ENCODE assay signal across 8 mouse cellular contexts in genomic region chr6:124779984-124780416, GRCm38 (mm10). TPM values are rescaled to one million over a fixed set of nuclear protein-coding genes. Genes with fewer than 3 reads are reported as not detected.
DNase-seq lines count a peak whose midpoint lies in the region; ATAC-seq and TF ChIP-seq lines count a peak whose summit lies in the region.

No protein-coding gene starts in this region.

- WGBS in thymus, adult 2 months, result 30% methylated on average over 10 of the region's 10 CpGs
- WGBS in hindbrain, embryonic 10.5 days, result 3% methylated on average over 10 of the region's 10 CpGs
- WGBS in liver, embryonic 15.5 days (ENCODE audit: insufficient replicate concordance), result 13% methylated on average over 10 of the region's 10 CpGs
- 7% methylated on average over 10 of the region's 10 CpGs for WGBS in stomach, postnatal 0 days

- no peaks in the 10 kb centered on the region for H3K36me3 ChIP-seq in thymus, adult 2 months (ENCODE audit: control insufficient read depth, insufficient read depth, low read length)
- H3K36me3 ChIP-seq in hindbrain, embryonic 10.5 days, result no peaks in the 10 kb centered on the region
- no peaks in the 10 kb centered on the region for H3K36me3 ChIP-seq in liver, embryonic 15.5 days (replicated peaks)
- no peaks in the 10 kb centered on the region for H3K36me3 ChIP-seq in stomach, postnatal 0 days (ENCODE audit: control insufficient read depth, insufficient read depth, low read length)

- no peak for TF ChIP-seq CTCF in thymus, adult 2 months (IDR thresholded peaks at IDR 0.05; ENCODE audit: borderline replicate concordance, control insufficient read depth, extremely low read depth, insufficient read depth, low read length, poor library complexity)
- no peak for TF ChIP-seq CTCF in stomach, postnatal 0 days (IDR thresholded peaks at IDR 0.05; ENCODE audit: low read depth)

- H3K4me1 ChIP-seq in thymus, adult 2 months (replicated peaks; ENCODE audit: control insufficient read depth, insufficient read depth, low read length), result peaks cover 28% of the 10 kb centered on the region
- H3K4me1 ChIP-seq in hindbrain, embryonic 10.5 days (replicated peaks), result peaks cover 29% of the 10 kb centered on the region
- peaks cover 9% of the 10 kb centered on the region; the same call in 1 of the 2 replicates for H3K4me1 ChIP-seq in liver, embryonic 15.5 days (replicated peaks)
- H3K4me1 ChIP-seq in stomach, postnatal 0 days (replicated peaks; ENCODE audit: control insufficient read depth, insufficient read depth), result no peaks in the 10 kb centered on the region

- H3K4me3 ChIP-seq in thymus, adult 2 months (ENCODE audit: control insufficient read depth, insufficient read depth, low read length), result peak overlapping the region; percentile 49
- peak overlapping the region; percentile 53 for H3K4me3 ChIP-seq in hindbrain, embryonic 10.5 days
- H3K4me3 ChIP-seq in liver, embryonic 15.5 days (replicated peaks), result peak overlapping the region; percentile 24
- H3K4me3 ChIP-seq in stomach, postnatal 0 days (ENCODE audit: low read depth, low read length), result peak overlapping the region; percentile 33

- no peaks in the 10 kb centered on the region for H3K27me3 ChIP-seq in thymus, adult 2 months (ENCODE audit: control insufficient read depth, insufficient read depth, low read length)
- H3K27me3 ChIP-seq in hindbrain, embryonic 10.5 days (ENCODE audit: insufficient read depth, poor library complexity, severe bottlenecking), result peaks cover 34% of the 10 kb centered on the region
- H3K27me3 ChIP-seq in liver, embryonic 15.5 days, result peaks cover 52% of the 10 kb centered on the region
- H3K27me3 ChIP-seq in stomach, postnatal 0 days (ENCODE audit: control insufficient read depth, insufficient read depth, low read length), result no peaks in the 10 kb centered on the region; the same call in 1 of the 2 replicates

- no peak for DNase-seq in thymus, adult 2 months
- DNase-seq in thymus, postnatal 36 days, result no peak
- DNase-seq in hindbrain, embryonic 10.5 days (ENCODE audit: low spot score), result no peak
- DNase-seq in stomach, postnatal 0 days (ENCODE audit: low spot score), result no peak
- DNase-seq in right cerebral cortex, adult 18-20 months, result no peak
- no peak for DNase-seq in spleen, postnatal 36 days (ENCODE audit: low spot score in 2 of 2)
- no peak for DNase-seq in adrenal gland, postnatal 4 days (ENCODE audit: low spot score in 2 of 2)

- no peak overlapping the region for H3K9ac ChIP-seq in liver, embryonic 15.5 days
- H3K9ac ChIP-seq in stomach, postnatal 0 days (ENCODE audit: low read length), result peak overlapping the region; percentile 45; the same call in 1 of the 2 replicates

- ATAC-seq in liver, embryonic 15.5 days (ENCODE audit: insufficient read depth), result no peak
- ATAC-seq in stomach, postnatal 0 days (ENCODE audit: low FRiP score, low TSS enrichment), result no peak

- TF ChIP-seq EP300 in stomach, postnatal 0 days (optimal IDR thresholded peaks at IDR 0.05), result no peak

- TF ChIP-seq POLR2A in thymus, adult 2 months (IDR thresholded peaks at IDR 0.05; ENCODE audit: control insufficient read depth, extremely low read depth, insufficient read depth, low read length, poor library complexity), result no peak

- H3K27ac ChIP-seq in thymus, adult 2 months (ENCODE audit: control insufficient read depth, insufficient read depth, low read length), result peak overlapping the region; percentile 67
- H3K27ac ChIP-seq in hindbrain, embryonic 10.5 days, result peak overlapping the region; percentile 60
- H3K27ac ChIP-seq in liver, embryonic 15.5 days (replicated peaks), result no peak overlapping the region
- no peak overlapping the region for H3K27ac ChIP-seq in stomach, postnatal 0 days (replicated peaks)

- no peaks in the 10 kb centered on the region for H3K9me3 ChIP-seq in hindbrain, embryonic 10.5 days
- H3K9me3 ChIP-seq in liver, embryonic 15.5 days (replicated peaks), result no peaks in the 10 kb centered on the region
- no peaks in the 10 kb centered on the region for H3K9me3 ChIP-seq in stomach, postnatal 0 days (ENCODE audit: control insufficient read depth, low read length)

- peak overlapping the region; percentile 54 for H3K4me2 ChIP-seq in liver, embryonic 15.5 days
- H3K4me2 ChIP-seq in stomach, postnatal 0 days (replicated peaks; ENCODE audit: low read depth), result peak overlapping the region; percentile 58

RNA-seq across cellular contexts. Expression of gene Lrrc23, which starts 0.5 kb away (rescaled TPM):
- 4.0 and 5.5 TPM in 2 replicates for polyA plus RNA-seq in thymus, adult 2 months (2012; rRNA removed)
- polyA plus RNA-seq in hindbrain, embryonic 10.5 days (2016; fragmentation: Nextera tagmentation; extraction: Ambion mirVana), result 2.5 and 4.8 TPM in 2 replicates
- polyA plus RNA-seq in liver, embryonic 15.5 days (2015; fragmentation: Nextera tagmentation; extraction: Ambion mirVana), result not detected in 2 replicates
- 0.19 and 0.28 TPM in 2 replicates for polyA plus RNA-seq in stomach, postnatal 0 days (2015; fragmentation: Nextera tagmentation; extraction: Ambion mirVana)
- not detected for total RNA-seq in adrenal gland, postnatal 4 days (2021)

RNA-seq across cellular contexts. Expression of gene Eno2, which starts 10.5 kb away (rescaled TPM):
- 10.2 and 12.9 TPM in 2 replicates for polyA plus RNA-seq in thymus, adult 2 months (2012; rRNA removed)
- 3.4 and 5.4 TPM in 2 replicates for polyA plus RNA-seq in hindbrain, embryonic 10.5 days (2016; fragmentation: Nextera tagmentation; extraction: Ambion mirVana)
- polyA plus RNA-seq in liver, embryonic 15.5 days (2015; fragmentation: Nextera tagmentation; extraction: Ambion mirVana), result 0.39 and 0.41 TPM in 2 replicates
- polyA plus RNA-seq in stomach, postnatal 0 days (2015; fragmentation: Nextera tagmentation; extraction: Ambion mirVana), result 4.3 and 5.1 TPM in 2 replicates
- 10 to 100 TPM; 17.9 to 28.3 TPM for total RNA-seq in adrenal gland, postnatal 4 days (2021)

RNA-seq across cellular contexts. Expression of gene Atn1, which starts 23.7 kb away (rescaled TPM):
- polyA plus RNA-seq in thymus, adult 2 months (2012; rRNA removed), result 48.3 and 51.6 TPM in 2 replicates
- 11.2 and 13.0 TPM in 2 replicates for polyA plus RNA-seq in hindbrain, embryonic 10.5 days (2016; fragmentation: Nextera tagmentation; extraction: Ambion mirVana)
- polyA plus RNA-seq in liver, embryonic 15.5 days (2015; fragmentation: Nextera tagmentation; extraction: Ambion mirVana), result 1.3 and 2.0 TPM in 2 replicates
- 6.6 and 6.9 TPM in 2 replicates for polyA plus RNA-seq in stomach, postnatal 0 days (2015; fragmentation: Nextera tagmentation; extraction: Ambion mirVana)
- 100 to 1,000 TPM in 1 of 2 experiments, 10 to 100 TPM in 1; 99.7 to 111 TPM for total RNA-seq in adrenal gland, postnatal 4 days (2021)

RNA-seq across cellular contexts. Expression of gene Gm45234, which starts 24.2 kb away (rescaled TPM):
- not detected in 2 replicates for polyA plus RNA-seq in thymus, adult 2 months (2012; rRNA removed)
- polyA plus RNA-seq in hindbrain, embryonic 10.5 days (2016; fragmentation: Nextera tagmentation; extraction: Ambion mirVana), result not detected in 2 replicates
- not detected in 2 replicates for polyA plus RNA-seq in liver, embryonic 15.5 days (2015; fragmentation: Nextera tagmentation; extraction: Ambion mirVana)
- polyA plus RNA-seq in stomach, postnatal 0 days (2015; fragmentation: Nextera tagmentation; extraction: Ambion mirVana), result not detected in 2 replicates
- 1 to 10 TPM in 1 of 2 experiments, not detected in 1; 2.2 TPM for total RNA-seq in adrenal gland, postnatal 4 days (2021)

RNA-seq across cellular contexts. Expression of gene Spsb2, which starts 28.5 kb away (rescaled TPM):
- 7.1 and 8.1 TPM in 2 replicates for polyA plus RNA-seq in thymus, adult 2 months (2012; rRNA removed)
- polyA plus RNA-seq in hindbrain, embryonic 10.5 days (2016; fragmentation: Nextera tagmentation; extraction: Ambion mirVana), result 8.3 and 8.7 TPM in 2 replicates
- 9.2 and 9.5 TPM in 2 replicates for polyA plus RNA-seq in liver, embryonic 15.5 days (2015; fragmentation: Nextera tagmentation; extraction: Ambion mirVana)
- 18.8 and 18.9 TPM in 2 replicates for polyA plus RNA-seq in stomach, postnatal 0 days (2015; fragmentation: Nextera tagmentation; extraction: Ambion mirVana)
- total RNA-seq in adrenal gland, postnatal 4 days (2021), result 10 to 100 TPM; 18.7 to 19.2 TPM

Comparison
In these comparisons a context has a peak if more than half of its experiments do, and no peak if none do; other contexts are left out.
1. H3K27ac ChIP-seq: peak in thymus, adult 2 months (single experiment) and hindbrain, embryonic 10.5 days (single experiment); none in liver, embryonic 15.5 days (single experiment) and stomach, postnatal 0 days (single experiment).
2. Peak in every context shown above with its lines, with median percentiles within 50 percentile points of each other: H3K4me3 ChIP-seq.